Mouse (Mus musculus) T-helper 2 cell (primary cell): ENCODE results near the gene Abca17.

ENCODE experiments used
- in situ Hi-C: fragments of 300-600 bp; cut with MboI, MseI; formaldehyde crosslinking; loops from one replicate; pipeline ENCODE4 v1.15.1; 2025; ENCODE audit warnings: high pct_unique_total_duplicates

Gene Abca17

DNA sequence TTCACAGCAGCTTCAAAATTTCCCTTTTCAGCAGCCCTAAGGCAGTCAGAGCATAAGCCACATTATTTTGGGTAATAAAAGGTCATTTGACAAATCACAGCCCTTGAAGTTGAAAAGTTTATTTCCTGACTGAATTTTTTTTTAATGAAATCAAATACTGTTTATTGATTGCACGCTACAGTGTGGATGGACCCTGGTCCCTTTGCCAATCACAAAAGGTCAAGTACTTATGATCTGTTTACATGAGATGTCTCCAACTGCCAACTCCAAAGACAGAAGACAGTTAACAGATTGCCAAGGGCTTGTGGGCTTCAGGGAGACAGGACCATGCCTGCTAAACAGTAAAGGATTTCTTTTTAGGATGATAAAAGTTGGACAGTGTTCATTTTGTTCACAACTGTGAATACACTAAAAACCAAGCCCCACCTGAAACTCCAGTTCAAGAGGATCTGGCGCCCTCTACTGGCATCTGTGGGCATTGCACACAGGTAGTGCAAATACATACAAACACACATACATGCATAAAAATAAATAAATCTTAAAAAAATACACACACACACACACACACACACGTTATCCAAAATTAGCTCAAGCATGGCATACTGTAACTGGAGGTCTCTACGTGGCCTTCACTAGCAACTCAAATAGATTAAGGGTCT, 107.4 kb downstream of the Abca17 start:
- in situ Hi-C loops, result no loop called here

DNA sequence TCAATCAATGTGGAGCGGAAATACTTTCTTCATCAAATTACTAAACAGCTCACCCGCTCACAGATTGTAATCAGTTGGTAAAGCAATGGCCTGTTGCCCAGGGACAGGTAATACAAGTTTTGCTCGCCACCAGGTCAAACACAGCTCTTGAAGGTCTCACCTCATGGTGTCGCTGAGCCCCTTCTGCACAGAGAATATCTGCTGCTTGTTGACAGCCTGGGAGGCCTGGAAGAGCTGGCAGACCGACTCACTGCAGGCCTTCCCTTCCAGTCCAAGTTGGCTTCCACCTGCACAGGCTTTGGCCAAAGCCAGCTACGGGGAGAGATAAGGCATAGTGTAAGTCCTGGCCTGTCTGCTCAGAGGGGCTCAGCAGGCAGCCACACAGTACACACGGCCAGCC, 113.9 kb downstream of the Abca17 start:
- in situ Hi-C loops, result no loop called here

DNA sequence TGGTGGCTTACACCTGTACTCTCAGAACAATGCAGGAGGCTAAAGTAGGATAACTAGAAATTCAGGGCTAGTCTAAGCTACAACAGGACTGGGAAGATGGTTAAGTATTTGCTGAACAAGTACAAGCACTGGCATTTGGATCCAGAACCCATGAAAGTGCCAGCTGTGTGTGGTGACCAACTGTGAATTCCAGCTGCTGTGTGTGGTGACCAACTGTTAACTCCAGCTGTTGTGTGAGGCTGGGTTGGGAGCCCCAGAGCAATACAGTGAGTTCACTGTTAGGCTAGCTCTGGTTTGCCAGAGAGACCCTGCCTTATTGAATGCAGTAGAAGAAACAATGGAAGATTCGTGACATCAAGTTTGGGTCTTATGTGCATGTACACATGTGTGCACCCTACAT, 114.4 kb downstream of the Abca17 start:
- in situ Hi-C loops, result no loop called here

DNA sequence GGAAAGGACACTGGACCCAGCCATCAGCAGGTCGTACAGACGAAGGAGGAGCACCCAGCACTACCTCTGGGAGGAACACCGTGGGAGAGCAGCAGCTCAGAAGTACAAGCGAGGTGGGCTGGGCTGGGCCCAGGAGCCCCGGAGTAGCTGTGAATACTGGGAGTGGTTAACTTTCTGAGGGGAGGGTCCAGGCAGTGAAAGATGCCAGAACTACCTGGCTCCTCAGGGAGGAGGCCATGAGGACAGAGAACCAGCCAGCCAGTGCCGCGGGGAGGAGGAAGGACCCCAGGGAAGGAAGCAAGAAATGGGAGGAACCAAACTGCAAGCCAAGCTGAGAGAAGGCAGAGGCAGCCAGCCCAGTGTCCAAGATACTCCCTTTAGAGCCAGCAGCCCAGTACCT, 122.9 kb downstream of the Abca17 start:
- in situ Hi-C loops, result loop anchor here (10.0 kb wide), 1 partner anchor 207 kb away; no protein-coding TSS in a partner anchor

DNA sequence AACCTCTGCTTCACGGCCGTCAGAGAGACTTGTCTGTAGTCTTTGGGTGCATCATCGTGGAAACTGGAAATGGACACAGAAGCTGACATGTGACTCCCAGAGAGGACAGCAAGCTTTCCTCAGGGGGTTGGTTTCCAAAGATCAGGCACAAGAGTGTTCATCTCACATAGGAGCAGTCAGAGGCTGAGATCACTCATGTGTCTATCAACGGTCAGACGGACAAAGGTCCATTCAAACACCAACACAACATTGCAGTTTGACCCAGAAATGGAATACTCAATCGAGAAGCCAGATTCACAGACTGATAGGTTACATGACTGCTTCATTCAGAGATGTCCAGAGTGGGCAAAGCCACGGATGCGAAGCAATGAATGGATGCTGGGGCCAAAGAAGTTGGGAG, 124.1 kb downstream of the Abca17 start:
- in situ Hi-C loops, result loop anchor here (10.0 kb wide), 1 partner anchor 208 kb away; no protein-coding TSS in a partner anchor

DNA sequence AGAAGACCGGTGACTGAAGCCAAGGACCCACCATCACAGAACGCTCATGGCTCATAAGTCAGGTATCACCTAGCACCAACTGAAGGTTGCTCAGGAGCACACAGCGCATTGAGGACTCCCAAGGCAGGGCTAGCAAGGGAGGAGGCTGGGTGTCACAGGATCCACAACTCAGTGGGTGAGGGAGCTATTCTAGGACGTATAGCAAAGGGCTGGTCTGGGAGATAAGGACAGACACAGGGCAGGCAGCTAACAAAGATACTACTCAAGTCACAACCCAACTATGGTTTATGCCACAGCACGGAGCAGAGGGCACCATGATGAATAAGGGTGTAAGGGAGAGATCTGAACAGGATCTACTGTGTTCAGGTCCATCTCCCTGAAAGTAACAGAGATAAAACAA, 125.0 kb downstream of the Abca17 start:
- in situ Hi-C loops, result loop anchor here (10.0 kb wide), 1 partner anchor 209 kb away; no protein-coding TSS in a partner anchor

DNA sequence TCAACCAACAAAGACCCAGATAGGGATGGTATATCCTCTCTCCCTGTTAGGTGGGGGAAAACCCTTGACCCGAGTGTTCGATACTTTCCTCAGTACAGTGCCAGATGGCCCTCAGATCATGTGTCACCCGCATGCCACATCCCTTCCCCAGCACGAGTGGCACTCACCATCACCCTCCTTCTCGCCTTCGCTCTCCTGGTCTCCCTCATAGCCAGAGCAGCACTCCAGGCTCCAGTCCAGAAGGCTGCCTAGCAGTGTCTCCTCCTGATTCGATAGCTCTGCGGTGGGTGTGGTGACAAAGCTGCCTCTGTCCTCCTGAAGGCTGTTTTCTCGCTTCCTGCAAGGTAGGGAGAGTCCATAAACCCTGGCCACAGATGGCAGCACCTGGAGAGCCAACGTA, 126.1 kb downstream of the Abca17 start:
- in situ Hi-C loops, result loop anchor here (10.0 kb wide), 1 partner anchor 210 kb away; no protein-coding TSS in a partner anchor

DNA sequence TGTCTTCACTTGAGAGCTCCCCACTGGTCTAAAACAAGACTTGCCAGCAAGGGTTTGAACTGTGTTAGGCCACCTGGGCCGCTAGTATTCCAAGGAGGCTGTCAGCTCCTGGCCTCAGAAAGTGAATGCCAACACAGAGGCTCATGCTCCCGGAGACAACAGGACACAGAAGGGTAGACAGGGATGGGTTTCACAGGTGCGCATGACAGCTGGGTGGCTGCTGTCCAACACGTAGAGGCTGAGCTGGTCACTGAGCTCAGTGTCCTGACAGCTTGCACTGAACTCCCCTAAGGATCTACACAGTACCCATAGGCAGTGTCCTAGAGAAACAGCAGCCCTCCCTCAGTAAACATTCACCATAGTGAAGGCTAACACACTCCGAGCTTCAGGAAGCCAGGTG, 127.4 kb downstream of the Abca17 start:
- in situ Hi-C loops, result loop anchor here (10.0 kb wide), 1 partner anchor 211 kb away; no protein-coding TSS in a partner anchor

DNA sequence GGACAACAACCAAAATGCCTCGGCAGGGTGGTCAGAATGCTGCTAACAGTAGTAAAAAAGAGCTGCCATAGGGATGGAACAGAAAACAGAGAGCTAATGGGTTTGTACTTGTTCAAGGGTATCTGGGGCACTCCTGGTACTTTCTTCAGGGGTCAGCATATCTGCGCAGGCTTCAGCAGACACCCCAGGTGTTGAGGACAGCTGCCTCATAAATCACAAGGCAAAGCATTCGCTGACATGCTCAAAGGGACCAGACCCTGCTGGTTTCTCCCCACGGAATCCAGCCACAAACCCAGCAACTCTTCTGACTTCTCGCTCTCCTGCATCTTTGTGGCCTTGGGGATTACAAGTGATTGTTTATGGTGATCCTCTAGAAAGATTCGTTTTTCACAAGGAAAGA, 128.2 kb downstream of the Abca17 start:
- in situ Hi-C loops, result loop anchor here (10.0 kb wide), 1 partner anchor 212 kb away; no protein-coding TSS in a partner anchor

DNA sequence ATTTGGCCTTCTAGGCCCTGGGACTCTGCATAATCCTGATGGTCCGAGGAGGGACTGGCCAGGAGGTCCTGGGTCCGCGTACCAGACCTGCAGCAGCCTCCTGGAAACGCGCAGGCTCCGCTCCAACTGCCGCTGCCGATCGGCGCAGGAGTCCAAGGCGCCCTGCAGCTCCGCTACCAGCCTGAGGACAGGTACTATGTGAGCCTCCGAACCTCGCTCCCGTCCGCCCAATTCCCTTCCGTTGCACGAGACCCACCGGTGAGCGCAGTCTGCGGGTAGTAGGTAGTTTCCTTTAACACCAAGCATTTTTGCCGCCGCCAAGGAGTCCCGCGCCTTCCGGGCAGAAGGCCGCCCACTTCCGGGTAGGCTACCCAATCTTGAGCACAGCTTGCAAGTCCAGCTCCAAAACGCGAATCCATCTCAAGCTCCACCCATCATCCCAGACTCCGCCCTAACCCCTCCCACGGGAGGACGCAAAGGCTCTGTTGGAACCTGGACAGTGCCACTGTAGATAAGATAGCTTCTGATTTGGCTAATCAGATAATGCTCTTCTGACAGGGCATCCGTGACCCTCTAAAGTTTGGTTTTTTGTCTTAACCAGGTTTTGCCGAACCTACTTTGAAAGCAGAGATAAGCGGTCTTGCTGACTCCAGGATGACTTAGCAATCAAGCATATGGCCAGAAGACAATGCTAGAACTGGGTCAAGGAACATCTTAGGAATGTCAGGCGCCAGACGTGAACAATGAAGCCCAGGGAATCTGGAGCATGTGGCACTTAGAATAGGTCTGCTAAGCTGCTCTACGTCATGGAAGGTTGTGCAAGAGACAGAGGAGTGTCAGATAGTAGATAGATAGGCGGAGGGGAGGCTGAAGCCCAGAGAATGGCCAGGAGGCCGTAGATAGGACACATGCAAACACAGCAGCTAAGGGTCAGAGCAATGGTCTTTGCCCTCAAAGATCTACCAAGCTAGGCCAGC, 130.1 kb downstream of the Abca17 start, which contains the start of gene Tedc2:
Tedc2 (minus strand) TSS at position 417 of the 977 bp plus-strand sequence.
- in situ Hi-C loops, result loop anchor here (10.0 kb wide), 1 partner anchor 214 kb away; no protein-coding TSS in a partner anchor

DNA sequence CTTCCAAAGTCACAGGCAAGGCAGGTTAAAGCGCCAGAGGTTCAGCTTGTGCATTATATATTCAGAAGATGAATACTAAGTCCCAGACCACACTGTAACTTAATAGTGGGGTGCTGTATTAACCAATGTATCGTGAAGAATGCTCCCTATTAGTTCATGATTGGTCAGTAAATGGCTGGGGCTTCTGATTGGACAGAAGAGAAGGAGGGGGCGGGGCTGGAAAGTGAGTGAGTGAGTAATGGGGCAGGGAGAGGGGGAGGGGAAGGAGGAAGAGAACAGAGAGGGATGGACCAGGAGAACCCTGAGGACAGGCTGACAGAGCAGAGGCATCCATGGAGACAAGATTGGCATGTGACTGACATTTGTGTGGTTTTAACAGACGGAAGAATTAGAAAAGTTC, 134.0 kb downstream of the Abca17 start:
- in situ Hi-C loops, result no loop called here
